Mouse (Mus musculus) heart, embryonic 13.5 days (tissue): ENCODE data around the gene Abhd14b. TPM values are rescaled to one million over a fixed set of nuclear protein-coding genes. Genes with fewer than 3 reads are reported as not detected.

Experiments used
- ATAC-seq: fragments of 200-750 bp; cut with Nextera tagmentation; 2 replicates; pipeline ENCODE4 v1.8.0; 2017; ENCODE audit warnings: moderate TSS enrichment; ENCODE audit not compliant: insufficient number of reproducible peaks, low FRiP score, low TSS enrichment; ENCODE audit errors: extremely low read depth
- H3K27ac ChIP-seq: fragments of 300-500 bp; sonication (generic); replicated peaks from 2 replicates; pipeline ENCODE4 v1.5.1; 2015; ENCODE audit warnings: moderate library complexity, mild to moderate bottlenecking, inconsistent platforms
- H3K27me3 ChIP-seq: fragments of 300-500 bp; sonication (generic); replicated peaks from 2 replicates; pipeline ENCODE4 v1.6.1; 2015; ENCODE audit warnings: mild to moderate bottlenecking, inconsistent platforms
- H3K36me3 ChIP-seq: fragments of 300-500 bp; sonication (generic); 2 replicates; pipeline ENCODE4 v1.6.1; 2015; ENCODE audit warnings: mild to moderate bottlenecking, inconsistent platforms
- H3K4me1 ChIP-seq: fragments of 300-500 bp; sonication (generic); 2 replicates; pipeline ENCODE4 v1.6.1; 2015; ENCODE audit warnings: inconsistent platforms
- H3K4me2 ChIP-seq: fragments of 300-500 bp; sonication (generic); 2 replicates; pipeline ENCODE4 v1.6.1; 2015; ENCODE audit warnings: inconsistent platforms, mild to moderate bottlenecking, moderate library complexity
- H3K4me3 ChIP-seq: fragments of 300-500 bp; sonication (generic); 2 replicates; pipeline ENCODE4 v1.5.1; 2015; ENCODE audit warnings: moderate library complexity, mild to moderate bottlenecking, inconsistent platforms
- H3K9ac ChIP-seq: fragments of 300-500 bp; sonication (generic); 2 replicates; pipeline ENCODE4 v1.6.1; 2015; ENCODE audit warnings: inconsistent platforms, mild to moderate bottlenecking, moderate library complexity
- H3K9me3 ChIP-seq: fragments of 300-500 bp; sonication (generic); 2 replicates; pipeline ENCODE4 v1.6.1; 2016; ENCODE audit warnings: inconsistent platforms
- WGBS: fragments of 180-500 bp; shearing (Covaris S2); methylation state at CpG from one replicate; pipeline ENCODE4 v1.1.7; 2015; ENCODE audit warnings: mixed read lengths; 5-methylcytosine and 5-hydroxymethylcytosine counted together
- polyA plus RNA-seq: library from polyadenylated mRNA; unstranded; fragments of >200 nt; fragmentation: Nextera tagmentation; extraction: Ambion mirVana; gene quantifications from 2 replicates; pipeline ENCODE4 v1.2.1, GENCODE M21; 2015

Abhd14b gene
- polyA plus RNA-seq, 1 experiment from 2014 or later, result 7.4 TPM

- Histone ChIP-seq H3K27me3 (no peaks in the 10 kb centered on the region), H3K4me1 (peaks cover 39% of the 10 kb centered on the region), H3K9me3 (no peaks in the 10 kb centered on the region), H3K36me3 (peaks cover 44% of the 10 kb centered on the region), H3K9ac (0 out of 2 replicates have a peak overlapping the region, but pooled peaks have one; percentile 7), H3K4me3 (no peak overlapping the region), H3K27ac (no peak overlapping the region), H3K4me2 (no peak overlapping the region)
- no peak for ATAC-seq
- WGBS, result 67% methylated on average over 7 of the region's 7 CpGs
Observed at GRCm38 (mm10) chr9:106433389-106433788, 13.9 kb upstream of the Abhd14b start.

GRCm38 (mm10) chr9:106436566-106436965 lies 10.7 kb upstream of the Abhd14b start:
- H3K27ac ChIP-seq, result no peak overlapping the region
- H3K4me3 ChIP-seq, result no peak overlapping the region
- H3K4me2 ChIP-seq, result 0 out of 2 replicates have a peak overlapping the region, but pooled peaks have one; percentile 78
- H3K9me3 ChIP-seq, result no peaks in the 10 kb centered on the region
- H3K27me3 ChIP-seq, result no peaks in the 10 kb centered on the region
- WGBS, result 77% methylated on average over 9 of the region's 9 CpGs
- peak overlapping the region; percentile 76 for H3K9ac ChIP-seq
- H3K4me1 ChIP-seq, result peaks cover 33% of the 10 kb centered on the region
- no peak for ATAC-seq
- H3K36me3 ChIP-seq, result peaks cover 31% of the 10 kb centered on the region

- H3K27me3 ChIP-seq, result no peaks in the 10 kb centered on the region
- ATAC-seq, result no peak
- peaks cover 23% of the 10 kb centered on the region for H3K4me1 ChIP-seq
- H3K9me3 ChIP-seq, result no peaks in the 10 kb centered on the region
- 75% methylated on average over 5 of the region's 5 CpGs for WGBS
- no peak overlapping the region for H3K27ac ChIP-seq
- no peak overlapping the region for H3K4me2 ChIP-seq
- no peak overlapping the region for H3K9ac ChIP-seq
- no peaks in the 10 kb centered on the region; the same call in 1 of the 2 replicates for H3K36me3 ChIP-seq
- no peak overlapping the region for H3K4me3 ChIP-seq
Observed at GRCm38 (mm10) chr9:106442680-106443079, 4.6 kb upstream of the Abhd14b start.

- no peak overlapping the region for H3K4me2 ChIP-seq
- no peaks in the 10 kb centered on the region; the same call in 1 of the 2 replicates for H3K36me3 ChIP-seq
- no peak overlapping the region for H3K9ac ChIP-seq
- no peaks in the 10 kb centered on the region for H3K9me3 ChIP-seq
- peaks cover 31% of the 10 kb centered on the region for H3K4me1 ChIP-seq
- no peak overlapping the region for H3K4me3 ChIP-seq
- 75% methylated on average over 4 of the region's 4 CpGs for WGBS
- no peak for ATAC-seq
- no peak overlapping the region for H3K27ac ChIP-seq
- no peaks in the 10 kb centered on the region for H3K27me3 ChIP-seq
Observed at GRCm38 (mm10) chr9:106444836-106445235, 2.4 kb upstream of the Abhd14b start.

- Histone ChIP-seq H3K4me2 (peak overlapping the region; percentile 88), H3K27me3 (peaks cover 3% of the 10 kb centered on the region; the same call in 1 of the 2 replicates), H3K36me3 (no peaks in the 10 kb centered on the region), H3K4me1 (peaks cover 60% of the 10 kb centered on the region), H3K4me3 (peak overlapping the region; percentile 68), H3K9me3 (no peaks in the 10 kb centered on the region), H3K27ac (peak overlapping the region; percentile 79), H3K9ac (peak overlapping the region; percentile 86)
- ATAC-seq, result no peak
- 31% methylated on average over 9 of the region's 9 CpGs for WGBS
Observed at GRCm38 (mm10) chr9:106447951-106448350, 692 bp downstream of the Abhd14b start.

- peak overlapping the region; percentile 79 for H3K27ac ChIP-seq
- peak overlapping the region; percentile 88 for H3K4me2 ChIP-seq
- H3K4me3 ChIP-seq, result peak overlapping the region; percentile 68
- H3K36me3 ChIP-seq, result no peaks in the 10 kb centered on the region
- peaks cover 65% of the 10 kb centered on the region for H3K4me1 ChIP-seq
- ATAC-seq, result peak; percentile 11; the same call in 1 of the 2 replicates
- under 1% methylated on average over 23 of the region's 23 CpGs for WGBS
- H3K27me3 ChIP-seq, result peaks cover 3% of the 10 kb centered on the region; the same call in 1 of the 2 replicates
- H3K9me3 ChIP-seq, result no peaks in the 10 kb centered on the region
- peak overlapping the region; percentile 86 for H3K9ac ChIP-seq
Observed at GRCm38 (mm10) chr9:106448498-106449031, 1.3 kb downstream of the Abhd14b start.

GRCm38 (mm10) chr9:106449947-106450346 lies 2.7 kb downstream of the Abhd14b start:
- peak overlapping the region; percentile 64; the same call in 1 of the 2 replicates for H3K9ac ChIP-seq
- no peak overlapping the region for H3K27ac ChIP-seq
- H3K4me2 ChIP-seq, result peak overlapping the region; percentile 30; the same call in 1 of the 2 replicates
- ATAC-seq, result no peak
- 85% methylated on average over 8 of the region's 8 CpGs for WGBS
- H3K4me3 ChIP-seq, result no peak overlapping the region
- H3K4me1 ChIP-seq, result peaks cover 73% of the 10 kb centered on the region
- no peaks in the 10 kb centered on the region for H3K9me3 ChIP-seq
- H3K27me3 ChIP-seq, result peaks cover 3% of the 10 kb centered on the region; the same call in 1 of the 2 replicates
- H3K36me3 ChIP-seq, result no peaks in the 10 kb centered on the region

- peak overlapping the region; percentile 59; the same call in 1 of the 2 replicates for H3K27ac ChIP-seq
- H3K9me3 ChIP-seq, result no peaks in the 10 kb centered on the region
- 12% methylated on average over 9 of the region's 9 CpGs for WGBS
- H3K4me1 ChIP-seq, result peaks cover 80% of the 10 kb centered on the region
- no peaks in the 10 kb centered on the region for H3K36me3 ChIP-seq
- H3K4me2 ChIP-seq, result peak overlapping the region; percentile 30
- H3K27me3 ChIP-seq, result peaks cover 3% of the 10 kb centered on the region; the same call in 1 of the 2 replicates
- no peak for ATAC-seq
- no peak overlapping the region for H3K4me3 ChIP-seq
- peak overlapping the region; percentile 64 for H3K9ac ChIP-seq
Observed at GRCm38 (mm10) chr9:106450661-106451060, 3.4 kb downstream of the Abhd14b start.

GRCm38 (mm10) chr9:106451298-106451697 lies 4.0 kb downstream of the Abhd14b start:
- peaks cover 82% of the 10 kb centered on the region for H3K4me1 ChIP-seq
- no peak overlapping the region for H3K4me3 ChIP-seq
- no peaks in the 10 kb centered on the region for H3K36me3 ChIP-seq
- peak overlapping the region; percentile 64; the same call in 1 of the 2 replicates for H3K9ac ChIP-seq
- H3K9me3 ChIP-seq, result no peaks in the 10 kb centered on the region
- peak overlapping the region; percentile 30 for H3K4me2 ChIP-seq
- WGBS, result 67% methylated on average over 11 of the region's 11 CpGs
- no peak overlapping the region for H3K27ac ChIP-seq
- no peak for ATAC-seq
- peaks cover 3% of the 10 kb centered on the region; the same call in 1 of the 2 replicates for H3K27me3 ChIP-seq

GRCm38 (mm10) chr9:106451899-106452298 lies 4.6 kb downstream of the Abhd14b start:
- Histone ChIP-seq H3K4me3 (no peak overlapping the region), H3K4me1 (peaks cover 82% of the 10 kb centered on the region), H3K9me3 (no peaks in the 10 kb centered on the region), H3K4me2 (no peak overlapping the region), H3K27me3 (peaks cover 3% of the 10 kb centered on the region; the same call in 1 of the 2 replicates), H3K9ac (no peak overlapping the region; the same call in 1 of the 2 replicates), H3K36me3 (no peaks in the 10 kb centered on the region), H3K27ac (no peak overlapping the region)
- no peak for ATAC-seq
- WGBS, result 43% methylated on average over 2 of the region's 2 CpGs

- WGBS, result 44% methylated on average over 6 of the region's 6 CpGs
- Histone ChIP-seq H3K4me1 (peaks cover 84% of the 10 kb centered on the region), H3K27ac (peak overlapping the region; percentile 84), H3K36me3 (no peaks in the 10 kb centered on the region), H3K9ac (0 out of 2 replicates have a peak overlapping the region, but pooled peaks have one; percentile 88), H3K4me3 (peak overlapping the region; percentile 68; the same call in 1 of the 2 replicates), H3K27me3 (peaks cover 3% of the 10 kb centered on the region; the same call in 1 of the 2 replicates), H3K4me2 (peak overlapping the region; percentile 95), H3K9me3 (no peaks in the 10 kb centered on the region)
- no peak for ATAC-seq
Observed at GRCm38 (mm10) chr9:106452351-106452750, 5.1 kb downstream of the Abhd14b start.
